Mouse (Mus musculus) embryonic fibroblast, embryonic 13.5 days (primary cell): Measurements from ENCODE around the gene Acer1.

ENCODE experiments used
- CTCF ChIP-seq: IDR thresholded peaks from 2 replicates; pipeline ENCODE4 v1.5.1; 2011; ENCODE audit warnings: mild to moderate bottlenecking, control low read depth, low read length, moderate library complexity, borderline replicate concordance; ENCODE audit not compliant: insufficient read depth
- POLR2A ChIP-seq: IDR thresholded peaks from 2 replicates; pipeline ENCODE4 v1.6.1; 2011; ENCODE audit warnings: low read depth, mild to moderate bottlenecking, control low read depth, low read length, moderate library complexity

GRCm38 (mm10) chr17:56961880-56962279 is 20.0 kb downstream of the Acer1 start:
- no peak for TF ChIP-seq CTCF
- TF ChIP-seq POLR2A, result no peak
